ENCODE assay signal across 31 mouse cellular contexts in the genomic region with DNA sequence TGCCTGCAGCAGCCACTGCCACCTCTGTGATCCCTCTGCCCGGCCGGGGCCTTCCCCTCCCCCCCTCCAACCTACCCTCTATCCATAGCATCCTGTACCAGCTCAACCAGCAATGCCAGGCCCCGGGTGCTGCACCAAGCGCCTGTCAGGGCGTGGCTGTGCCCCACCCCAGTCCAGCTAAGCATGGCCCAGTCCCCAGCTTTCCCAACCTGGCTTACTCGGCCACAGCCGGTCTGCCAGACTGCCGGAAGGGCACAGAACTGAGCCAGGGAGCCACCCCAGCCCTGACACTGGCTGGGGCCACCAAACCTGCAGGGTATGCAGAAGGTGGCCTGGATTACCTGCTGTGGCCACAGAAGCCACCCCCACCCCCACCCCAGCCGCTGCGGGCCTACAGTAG. TPM values are rescaled to one million over a fixed set of nuclear protein-coding genes. Genes with fewer than 3 reads are reported as not detected.
A peak's percentile ranks its signal among the peaks of the same experiment; 100 is the strongest.
DNase-seq lines count a peak whose midpoint lies in the region; ATAC-seq and TF ChIP-seq lines count a peak whose summit lies in the region.
"Had no signal": no experiment of that assay in that cellular context is flagged by ENCODE, and none has a peak within 500 bp of the region (broad histone marks: within the 10 kb centered on the region; RNA-seq: fewer than 3 reads in every experiment).

No protein-coding gene starts in this region.

- H3K36me3 ChIP-seq in heart, embryonic 11.5 days (ENCODE audit: control insufficient read depth, insufficient read depth, low read length), result no peaks in the 10 kb centered on the region
- no peaks in the 10 kb centered on the region for H3K36me3 ChIP-seq in intestine, embryonic 16.5 days (ENCODE audit: control insufficient read depth, insufficient read depth, low read length)
- 0 out of 2 replicates have a peak, but pooled peaks cover 6% of the 10 kb centered on the region for H3K36me3 ChIP-seq in intestine, embryonic 15.5 days
- no peaks in the 10 kb centered on the region for H3K36me3 ChIP-seq in ES-Bruce4 (ENCODE audit: control insufficient read depth, insufficient read depth, low read length, poor library complexity, severe bottlenecking)
- peaks cover 13% of the 10 kb centered on the region for H3K36me3 ChIP-seq in limb, embryonic 10.5 days
- peaks cover 21% of the 10 kb centered on the region for H3K36me3 ChIP-seq in forebrain, embryonic 12.5 days (replicated peaks)
- H3K36me3 ChIP-seq: embryonic facial prominence, embryonic 15.5 days; heart, embryonic 12.5 days; heart, embryonic 15.5 days had no signal

- TF ChIP-seq POLR2A in ES-Bruce4 (IDR thresholded peaks at IDR 0.05; ENCODE audit: insufficient read depth, low read length), result no peak

- DNase-seq in heart, adult 18-20 months, result no peak
- no peak for DNase-seq in limb, embryonic 10.5 days (ENCODE audit: low spot score)
- DNase-seq in kidney, postnatal 10 days, result no peak
- DNase-seq: adrenal gland, adult 8-10 months; adrenal gland, postnatal 25 days; cerebellum, adult 11-12 months; cerebellum, adult 8-10 months; cerebellum, postnatal 10 days; gastrocnemius, adult 2 months; gastrocnemius, postnatal 14 days; heart, adult 2 months; heart, postnatal 10 days; heart, postnatal 36 days; kidney, adult 11 months; kidney, adult 8-10 months had no signal

- H3K9me3 ChIP-seq in heart, embryonic 11.5 days (replicated peaks; ENCODE audit: control insufficient read depth, low read length), result no peaks in the 10 kb centered on the region
- H3K9me3 ChIP-seq in intestine, embryonic 16.5 days (ENCODE audit: control insufficient read depth, low read length), result no peaks in the 10 kb centered on the region
- no peaks in the 10 kb centered on the region for H3K9me3 ChIP-seq in intestine, embryonic 15.5 days
- no peaks in the 10 kb centered on the region for H3K9me3 ChIP-seq in ES-Bruce4 (replicated peaks; ENCODE audit: control insufficient read depth, insufficient read depth, low read length, poor library complexity, severe bottlenecking)
- no peaks in the 10 kb centered on the region for H3K9me3 ChIP-seq in limb, embryonic 10.5 days (replicated peaks)
- no peaks in the 10 kb centered on the region for H3K9me3 ChIP-seq in forebrain, embryonic 12.5 days
- H3K9me3 ChIP-seq: embryonic facial prominence, embryonic 12.5 days; embryonic facial prominence, embryonic 15.5 days; forebrain, embryonic 13.5 days; heart, embryonic 12.5 days; heart, embryonic 15.5 days; kidney, embryonic 15.5 days had no signal

- TF ChIP-seq EP300 in ES-Bruce4 (IDR thresholded peaks at IDR 0.05; ENCODE audit: insufficient read depth, low read depth, low read length), result no peak

- H3K4me3 ChIP-seq in heart, embryonic 11.5 days (ENCODE audit: low read depth, low read length), result no peak overlapping the region
- H3K4me3 ChIP-seq in intestine, embryonic 16.5 days (ENCODE audit: low read length), result no peak overlapping the region
- no peak overlapping the region for H3K4me3 ChIP-seq in intestine, embryonic 15.5 days (replicated peaks)
- H3K4me3 ChIP-seq in ES-Bruce4 (ENCODE audit: low read depth, low read length), result peak overlapping the region; percentile 32
- no peak overlapping the region for H3K4me3 ChIP-seq in limb, embryonic 10.5 days
- H3K4me3 ChIP-seq in forebrain, embryonic 12.5 days (replicated peaks), result no peak overlapping the region
- H3K4me3 ChIP-seq: embryonic facial prominence, embryonic 12.5 days; embryonic facial prominence, embryonic 15.5 days; forebrain, embryonic 13.5 days; gastrocnemius, adult 2 months; heart, adult 2 months; heart, embryonic 12.5 days; heart, embryonic 15.5 days; kidney, embryonic 15.5 days had no signal

- 75% methylated on average over 10 of the region's 10 CpGs for WGBS in heart, embryonic 11.5 days (ENCODE audit: insufficient replicate concordance)
- 94% methylated on average over 10 of the region's 10 CpGs for WGBS in intestine, embryonic 16.5 days
- WGBS in intestine, embryonic 15.5 days, result 82% methylated on average over 10 of the region's 10 CpGs
- WGBS in limb, embryonic 10.5 days, result 84% methylated on average over 10 of the region's 10 CpGs
- 91% methylated on average over 10 of the region's 10 CpGs for WGBS in forebrain, embryonic 12.5 days

- H3K9ac ChIP-seq in heart, embryonic 11.5 days (ENCODE audit: low read depth, low read length), result no peak overlapping the region
- 0 out of 2 replicates have a peak overlapping the region, but pooled peaks have one; percentile 14 for H3K9ac ChIP-seq in intestine, embryonic 16.5 days (ENCODE audit: low read depth, low read length)
- no peak overlapping the region for H3K9ac ChIP-seq in intestine, embryonic 15.5 days
- H3K9ac ChIP-seq in ES-Bruce4 (ENCODE audit: low read depth, poor library complexity, severe bottlenecking), result 0 out of 2 replicates have a peak overlapping the region, but pooled peaks have one; percentile 4
- no peak overlapping the region for H3K9ac ChIP-seq in forebrain, embryonic 12.5 days
- H3K9ac ChIP-seq: embryonic facial prominence, embryonic 12.5 days; embryonic facial prominence, embryonic 15.5 days; forebrain, embryonic 13.5 days; heart, embryonic 12.5 days; heart, embryonic 15.5 days; kidney, embryonic 15.5 days had no signal

- no peak overlapping the region for H3K27ac ChIP-seq in heart, embryonic 11.5 days (ENCODE audit: low read depth, low read length)
- H3K27ac ChIP-seq in intestine, embryonic 16.5 days (ENCODE audit: low read length), result no peak overlapping the region
- no peak overlapping the region for H3K27ac ChIP-seq in intestine, embryonic 15.5 days
- no peak overlapping the region for H3K27ac ChIP-seq in ES-Bruce4 (ENCODE audit: insufficient read depth, low read length)
- peak overlapping the region; percentile 16; the same call in 1 of the 2 replicates for H3K27ac ChIP-seq in limb, embryonic 10.5 days
- H3K27ac ChIP-seq in forebrain, embryonic 12.5 days, result no peak overlapping the region
- H3K27ac ChIP-seq: embryonic facial prominence, embryonic 12.5 days; embryonic facial prominence, embryonic 15.5 days; forebrain, embryonic 13.5 days; gastrocnemius, adult 2 months; heart, adult 2 months; heart, embryonic 15.5 days; kidney, embryonic 15.5 days had no signal

- ATAC-seq in heart, embryonic 11.5 days (replicated peaks; ENCODE audit: insufficient number of reproducible peaks, low FRiP score, low TSS enrichment), result 0 out of 2 replicates have a peak, but pooled peaks have one; percentile 19
- ATAC-seq in intestine, embryonic 16.5 days, result no peak
- no peak for ATAC-seq in intestine, embryonic 15.5 days
- no peak for ATAC-seq in forebrain, embryonic 12.5 days (ENCODE audit: low FRiP score)
- ATAC-seq: activated CD4-positive, CD25-positive, alpha-beta regulatory T cell, adult 4 months; CD4-positive, CD25-positive, alpha-beta regulatory T cell, adult 4 months; forebrain, embryonic 13.5 days; forebrain, embryonic 16.5 days; hindbrain, embryonic 16.5 days; inflammation-experienced regulatory T-cells, adult 6 months had no signal

- no peak for TF ChIP-seq CTCF in ES-Bruce4 (IDR thresholded peaks at IDR 0.05; ENCODE audit: low read depth, low read length)

- H3K4me1 ChIP-seq in heart, embryonic 11.5 days (ENCODE audit: control insufficient read depth, insufficient read depth, low read length), result 0 out of 2 replicates have a peak, but pooled peaks cover 3% of the 10 kb centered on the region
- peaks cover 22% of the 10 kb centered on the region for H3K4me1 ChIP-seq in intestine, embryonic 16.5 days (ENCODE audit: control insufficient read depth, insufficient read depth, low read length)
- H3K4me1 ChIP-seq in intestine, embryonic 15.5 days (replicated peaks), result peaks cover 20% of the 10 kb centered on the region
- H3K4me1 ChIP-seq in ES-Bruce4 (ENCODE audit: control insufficient read depth, insufficient read depth, low read length), result no peaks in the 10 kb centered on the region
- H3K4me1 ChIP-seq in limb, embryonic 10.5 days, result peaks cover 79% of the 10 kb centered on the region
- H3K4me1 ChIP-seq in forebrain, embryonic 12.5 days, result peaks cover 38% of the 10 kb centered on the region

- no peak overlapping the region for H3K4me2 ChIP-seq in heart, embryonic 11.5 days
- no peak overlapping the region for H3K4me2 ChIP-seq in intestine, embryonic 16.5 days (ENCODE audit: low read depth, low read length)
- H3K4me2 ChIP-seq in intestine, embryonic 15.5 days (replicated peaks), result no peak overlapping the region
- no peak overlapping the region for H3K4me2 ChIP-seq in forebrain, embryonic 12.5 days
- H3K4me2 ChIP-seq: embryonic facial prominence, embryonic 12.5 days; embryonic facial prominence, embryonic 15.5 days; forebrain, embryonic 13.5 days; heart, embryonic 12.5 days; heart, embryonic 15.5 days; kidney, embryonic 15.5 days had no signal

- H3K27me3 ChIP-seq in heart, embryonic 11.5 days (ENCODE audit: control insufficient read depth, insufficient read depth, low read length), result peaks cover 19% of the 10 kb centered on the region
- no peaks in the 10 kb centered on the region for H3K27me3 ChIP-seq in intestine, embryonic 16.5 days (replicated peaks; ENCODE audit: control insufficient read depth, insufficient read depth, low read length)
- no peaks in the 10 kb centered on the region for H3K27me3 ChIP-seq in intestine, embryonic 15.5 days (replicated peaks)
- H3K27me3 ChIP-seq in ES-Bruce4 (ENCODE audit: control insufficient read depth, insufficient read depth, low read length, poor library complexity, severe bottlenecking), result no peaks in the 10 kb centered on the region
- peaks cover 34% of the 10 kb centered on the region for H3K27me3 ChIP-seq in limb, embryonic 10.5 days (ENCODE audit: low read depth, poor library complexity, severe bottlenecking)
- peaks cover 5% of the 10 kb centered on the region; the same call in 1 of the 2 replicates for H3K27me3 ChIP-seq in forebrain, embryonic 12.5 days

RNA-seq across cellular contexts. Expression of gene Fam222a, which starts 43.4 kb away (rescaled TPM):
- polyA plus RNA-seq in heart, embryonic 11.5 days (2014; fragmentation: Nextera tagmentation; extraction: Ambion mirVana), result 0.55 and 0.79 TPM in 2 replicates
- total RNA-seq in heart, adult 18-20 months (2021), result 1 to 10 TPM; 2.6 to 3.3 TPM
- polyA plus RNA-seq in intestine, embryonic 16.5 days (2015; fragmentation: Nextera tagmentation; extraction: Ambion mirVana), result 3.9 and 5.8 TPM in 2 replicates
- polyA plus RNA-seq in intestine, embryonic 15.5 days (2015; fragmentation: Nextera tagmentation; extraction: Ambion mirVana), result 5.1 and 6.2 TPM in 2 replicates
- 3.4 and 5.3 TPM in 2 replicates for polyA plus RNA-seq in ES-Bruce4 (2011; ENCODE audit: insufficient read depth, insufficient read length, low read depth, missing spikeins)
- polyA plus RNA-seq in limb, embryonic 10.5 days (2016; fragmentation: Nextera tagmentation; extraction: Ambion mirVana), result 1.4 and 1.9 TPM in 2 replicates
- 6.9 and 10.2 TPM in 2 replicates for polyA plus RNA-seq in forebrain, embryonic 12.5 days (2016; fragmentation: Nextera tagmentation; extraction: Ambion mirVana)
- polyA plus RNA-seq: activated CD4-positive, CD25-positive, alpha-beta regulatory T cell, adult 4 months; CD4-positive, CD25-positive, alpha-beta regulatory T cell, adult 4 months; inflammation-experienced regulatory T-cells, adult 6 months had no signal

RNA-seq across cellular contexts. Expression of gene Trpv4, which starts 47.0 kb away (rescaled TPM):
- polyA plus RNA-seq in heart, embryonic 11.5 days (2014; fragmentation: Nextera tagmentation; extraction: Ambion mirVana), result 0.87 and 0.97 TPM in 2 replicates
- total RNA-seq in heart, adult 18-20 months (2021), result 1 to 10 TPM; 5.0 to 6.4 TPM
- polyA plus RNA-seq in intestine, embryonic 16.5 days (2015; fragmentation: Nextera tagmentation; extraction: Ambion mirVana), result 0.73 and 0.93 TPM in 2 replicates
- polyA plus RNA-seq in intestine, embryonic 15.5 days (2015; fragmentation: Nextera tagmentation; extraction: Ambion mirVana), result 0.92 and 1.0 TPM in 2 replicates
- polyA plus RNA-seq in ES-Bruce4 (2011; ENCODE audit: insufficient read depth, insufficient read length, low read depth, missing spikeins), result 3.9 and 4.2 TPM in 2 replicates
- polyA plus RNA-seq in limb, embryonic 10.5 days (2016; fragmentation: Nextera tagmentation; extraction: Ambion mirVana), result 0.31 TPM in 2 replicates
- 0.67 and 0.69 TPM in 2 replicates for polyA plus RNA-seq in forebrain, embryonic 12.5 days (2016; fragmentation: Nextera tagmentation; extraction: Ambion mirVana)

Comparison
In these comparisons a context has a peak if more than half of its experiments do, and no peak if none do; other contexts are left out.
1. H3K9ac ChIP-seq: peak in intestine, embryonic 16.5 days (single experiment) and ES-Bruce4 (single experiment); none in heart, embryonic 11.5 days (single experiment), intestine, embryonic 15.5 days (single experiment) and forebrain, embryonic 12.5 days (single experiment).